Mouse (Mus musculus) embryonic facial prominence, embryonic 14.5 days (tissue): Measurements from ENCODE around the gene Gm15114. TPM values are rescaled to one million over a fixed set of nuclear protein-coding genes. Genes with fewer than 3 reads are reported as not detected.
"Not testable (repeated sequence)": the region's sequence is repeated elsewhere in the genome, so short reads cannot be mapped to it uniquely, and the experiment has no call there.

ENCODE experiments used
- ATAC-seq: fragments of 200-750 bp; cut with Nextera tagmentation; 2 replicates; pipeline ENCODE4 v1.8.0; 2017; ENCODE audit warnings: low read depth, moderate number of reproducible peaks, moderate TSS enrichment
- DNase-seq: peaks from one replicate; pipeline ENCODE4 v3.0.0-alpha.2; 2015; ENCODE audit warnings: low spot score
- H3K27ac ChIP-seq: fragments of 300-500 bp; sonication (generic); replicated peaks from 2 replicates; pipeline ENCODE4 v1.5.1; 2014; ENCODE audit warnings: low read depth, mild to moderate bottlenecking, low read length, moderate library complexity
- H3K27me3 ChIP-seq: fragments of 300-500 bp; sonication (generic); replicated peaks from 2 replicates; pipeline ENCODE4 v1.6.1; 2014; ENCODE audit warnings: low read length; ENCODE audit not compliant: control insufficient read depth, insufficient read depth
- H3K36me3 ChIP-seq: fragments of 300-500 bp; sonication (generic); 2 replicates; pipeline ENCODE4 v1.6.1; 2014; ENCODE audit warnings: low read length, mixed read lengths; ENCODE audit not compliant: control insufficient read depth, insufficient read depth
- H3K4me1 ChIP-seq: fragments of 300-500 bp; sonication (generic); 2 replicates; pipeline ENCODE4 v1.6.1; 2014; ENCODE audit warnings: antibody characterized with exemption, low read length; ENCODE audit not compliant: control insufficient read depth, insufficient read depth
- H3K4me2 ChIP-seq: fragments of 300-500 bp; sonication (generic); 2 replicates; pipeline ENCODE4 v1.6.1; 2014; ENCODE audit warnings: low read depth, mild to moderate bottlenecking, low read length, moderate library complexity, mixed read lengths
- H3K4me3 ChIP-seq: fragments of 300-500 bp; sonication (generic); 2 replicates; pipeline ENCODE4 v1.5.1; 2014; ENCODE audit warnings: low read depth, mild to moderate bottlenecking, low read length
- H3K9ac ChIP-seq: fragments of 300-500 bp; sonication (generic); 2 replicates; pipeline ENCODE4 v1.6.1; 2014; ENCODE audit warnings: low read depth, mild to moderate bottlenecking, low read length, moderate library complexity, mixed read lengths
- H3K9me3 ChIP-seq: fragments of 300-500 bp; sonication (generic); 2 replicates; pipeline ENCODE4 v1.6.1; 2016; ENCODE audit warnings: low read length; ENCODE audit not compliant: control insufficient read depth
- WGBS: fragments of 180-500 bp; shearing (Covaris S2); extraction: QIAGEN DNeasy Blood & Tissue Kit; methylation state at CpG from one replicate; pipeline ENCODE4 v1.1.7; 2014; 5-methylcytosine and 5-hydroxymethylcytosine counted together
- polyA plus RNA-seq: library from polyadenylated mRNA; unstranded; fragments of >200 nt; fragmentation: Nextera tagmentation; extraction: Ambion mirVana; gene quantifications from 2 replicates; pipeline ENCODE4 v1.2.1, GENCODE M21; 2014

The Gm15114 gene
- not detected in 2 replicates for polyA plus RNA-seq

DNA sequence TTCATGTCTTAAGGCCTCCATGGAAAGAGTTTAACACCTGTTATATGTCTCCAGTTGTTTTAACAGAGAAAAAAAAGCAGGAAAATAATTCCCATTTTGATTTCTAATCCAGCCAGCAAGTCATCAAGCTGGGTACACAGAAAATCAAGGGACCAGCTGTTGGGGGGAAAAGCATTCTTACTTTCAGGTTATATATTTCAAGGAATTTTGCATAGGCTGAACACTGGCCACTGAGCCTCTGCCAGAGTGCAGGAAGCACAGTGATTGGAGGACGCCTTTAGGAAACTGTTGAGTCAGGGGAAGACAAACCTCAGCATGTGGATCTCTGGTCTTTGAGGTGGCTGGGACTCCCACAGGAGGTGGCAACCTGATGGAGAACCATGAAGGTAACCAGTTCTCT lies at the start of gene Gm15114:
TSS of gene Gm15114 (plus strand) at position 301 of the 400 bp plus-strand sequence.
- not testable (repeated sequence) for H3K4me3 ChIP-seq, H3K27me3 ChIP-seq, H3K9me3 ChIP-seq, DNase-seq, H3K4me1 ChIP-seq, H3K4me2 ChIP-seq, ATAC-seq, H3K9ac ChIP-seq, H3K36me3 ChIP-seq, H3K27ac ChIP-seq
- WGBS, result no CpG with 5 or more reads among the region's 1 CpGs

Other genes starting within 250 kb of the Gm15114 start
- not detected in 2 replicates for gene Gm8334, start 126.2 kb downstream of the Gm15114 start, polyA plus RNA-seq
- not detected in 2 replicates for gene Gm15127, start 174.6 kb downstream of the Gm15114 start, polyA plus RNA-seq